Mouse (Mus musculus) right cerebral cortex, postnatal 4 days (tissue): ENCODE measurements around the gene Prl3a1.

Experiments used
- DNase-seq: peaks from one replicate; pipeline ENCODE4 v3.0.0-alpha.2; 2022

Gene Prl3a1

DNA sequence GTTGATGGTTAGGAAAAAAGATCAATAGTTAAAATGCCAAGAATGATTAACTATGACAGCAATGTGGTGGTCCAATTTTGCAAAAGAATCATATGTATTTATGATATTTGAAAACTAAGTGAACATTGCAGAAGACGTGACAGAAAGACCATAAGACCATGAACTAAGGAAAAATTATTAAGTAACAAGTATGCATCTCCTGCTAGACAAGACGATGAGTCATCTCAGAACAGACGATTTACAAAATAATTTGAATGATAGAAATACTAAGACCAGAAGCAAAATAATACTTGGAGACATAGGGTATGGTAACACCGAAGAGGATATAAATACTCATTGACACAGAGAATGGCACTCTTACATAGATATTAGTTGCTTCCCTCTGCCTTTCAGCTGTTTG lies at the start of gene Prl3a1:
Gene Prl3a1, plus strand, starts transcription at position 301 of the 400 bp plus-strand sequence.
- no peak for DNase-seq

DNA sequence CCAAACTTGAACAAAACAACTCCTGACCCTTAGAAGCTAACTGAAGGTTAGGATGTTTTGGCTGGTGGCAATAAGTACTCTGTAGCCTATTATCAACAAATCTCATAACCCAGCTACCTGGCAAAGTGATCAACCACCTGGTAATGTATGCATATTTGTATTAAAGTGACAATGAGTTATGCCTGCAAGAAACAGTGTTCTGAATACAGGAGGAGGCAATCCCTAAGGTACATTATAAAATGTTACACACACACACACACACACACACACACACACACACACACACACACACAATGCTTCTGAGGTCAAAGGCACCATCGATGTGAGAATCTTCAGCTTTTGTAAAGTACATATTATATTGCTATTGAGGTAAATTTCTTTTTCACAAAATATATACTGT lies 17.7 kb upstream of the Prl3a1 start, which contains the start of gene Prl3b1:
Gene Prl3b1, plus strand, starts transcription at position 301 of the 400 bp plus-strand sequence.
- DNase-seq, result no peak

DNA sequence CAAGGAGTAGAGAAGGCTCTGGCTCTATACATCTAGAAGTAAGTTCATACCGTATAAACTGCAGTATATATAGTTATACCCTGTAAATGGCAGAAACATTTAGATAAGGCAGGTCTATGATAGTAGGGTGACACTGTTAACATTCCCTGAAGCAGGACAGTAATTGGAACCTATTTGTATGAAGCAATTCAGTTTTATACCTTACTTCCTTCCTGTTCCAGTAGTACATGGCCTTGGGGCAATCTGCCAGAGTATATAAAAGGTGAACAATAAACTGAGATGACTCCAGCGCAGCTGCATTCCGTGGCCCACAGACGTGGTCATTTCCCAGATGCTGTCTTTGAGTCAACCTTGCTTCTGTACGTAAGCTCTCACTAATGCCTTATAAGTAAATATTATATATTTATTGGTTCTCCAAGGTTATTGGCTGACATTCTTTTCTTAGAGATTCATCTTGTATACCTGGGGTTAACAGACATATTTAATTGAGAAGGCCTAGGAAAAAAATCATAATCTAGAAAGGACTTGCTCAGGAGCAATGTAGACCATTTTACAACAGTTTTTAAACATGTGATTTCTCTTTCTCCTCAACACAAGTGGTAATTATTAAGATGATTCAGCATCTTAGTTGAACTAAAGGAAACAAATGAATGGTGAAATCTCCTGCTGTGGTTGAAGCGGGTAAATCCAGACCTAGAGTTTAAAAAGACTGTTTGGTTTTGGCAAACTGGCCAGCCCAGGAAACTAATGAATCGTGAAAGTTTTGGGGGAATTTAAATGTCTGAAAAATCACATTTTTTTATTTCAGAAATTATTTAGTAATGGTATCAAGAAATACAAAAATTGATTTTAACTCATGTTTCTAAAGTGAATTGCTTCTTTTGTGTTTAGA lies 53.3 kb downstream of the Prl3a1 start, which contains the start of gene Prl6a1:
Gene Prl6a1, plus strand, starts transcription at position 294 of the 892 bp plus-strand sequence.
- no peak for DNase-seq
